Mouse (Mus musculus) forebrain, postnatal 0 days (tissue): ENCODE data around the gene Gphn. TPM values are rescaled to one million over a fixed set of nuclear protein-coding genes. Genes with fewer than 3 reads are reported as not detected.

Experiments used
- ATAC-seq: fragments of 200-750 bp; cut with Nextera tagmentation; 2 replicates; pipeline ENCODE4 v1.8.0; 2017; ENCODE audit warnings: mild to moderate bottlenecking, moderate library complexity
- DNase-seq: peaks from one replicate; pipeline ENCODE4 v3.0.0-alpha.2; 2015
- H3K27ac ChIP-seq: fragments of 300-500 bp; sonication (generic); 2 replicates; pipeline ENCODE4 v1.5.1; 2014; ENCODE audit warnings: low read depth, mild to moderate bottlenecking, antibody characterized with exemption, low read length, moderate library complexity, mixed read lengths
- H3K27me3 ChIP-seq: fragments of 300-500 bp; sonication (generic); 2 replicates; pipeline ENCODE4 v1.6.1; 2014; ENCODE audit warnings: mild to moderate bottlenecking, low read length, mixed read lengths; ENCODE audit not compliant: insufficient read depth
- H3K36me3 ChIP-seq: fragments of 300-500 bp; sonication (generic); 2 replicates; pipeline ENCODE4 v1.6.1; 2014; ENCODE audit warnings: mild to moderate bottlenecking, moderate library complexity; ENCODE audit not compliant: insufficient read depth
- H3K4me1 ChIP-seq: fragments of 300-500 bp; sonication (generic); 2 replicates; pipeline ENCODE4 v1.6.1; 2014; ENCODE audit warnings: antibody characterized with exemption; ENCODE audit not compliant: insufficient read depth
- H3K4me2 ChIP-seq: fragments of 300-500 bp; sonication (generic); 2 replicates; pipeline ENCODE4 v1.6.1; 2014; ENCODE audit warnings: low read depth, mild to moderate bottlenecking, moderate library complexity
- H3K4me3 ChIP-seq: fragments of 300-500 bp; sonication (generic); 2 replicates; pipeline ENCODE4 v1.5.1; 2014; ENCODE audit warnings: low read depth, low read length, mixed read lengths
- H3K9ac ChIP-seq: fragments of 300-500 bp; sonication (generic); 2 replicates; pipeline ENCODE4 v1.6.1; 2014; ENCODE audit warnings: mild to moderate bottlenecking
- H3K9me3 ChIP-seq: fragments of 300-500 bp; sonication (generic); 2 replicates; pipeline ENCODE4 v1.6.1; 2016; ENCODE audit warnings: low read length
- CTCF ChIP-seq: sonication (generic); IDR thresholded peaks from 2 replicates; pipeline ENCODE4 v1.5.1; 2016; ENCODE audit warnings: antibody characterized with exemption, control low read depth, low read depth
- whole genome bisulfite sequencing: fragments of 180-500 bp; shearing (Covaris S2); extraction: QIAGEN DNeasy Blood & Tissue Kit; methylation state at CpG from one replicate; pipeline ENCODE4 v1.1.7; 2014; 5-methylcytosine and 5-hydroxymethylcytosine counted together
- polyA plus RNA-seq: library from polyadenylated mRNA; unstranded; fragments of >200 nt; fragmentation: Nextera tagmentation; extraction: Ambion mirVana; gene quantifications from 2 replicates; pipeline ENCODE4 v1.2.1, GENCODE M21; 2015
- total RNA-seq: library from RNA; depleted of rRNA; stranded (reverse); fragments of >200 nt; gene quantifications from 2 replicates; pipeline ENCODE4 v1.2.3, GENCODE M21; 2014; rRNA removed

Gphn gene
- total and polyA plus RNA-seq, 2 experiments from 2014 or later = 45.2 to 69.5 TPM

GRCm38 (mm10) chr12:78691325-78691724 lies 465.1 kb downstream of the Gphn start, which contains the start of gene Fam71d:
Fam71d (plus strand) TSS chr12:78691535.
- ATAC-seq (no peak), DNase-seq (no peak)
- no peak within 1 kb of the TSS for H3K9ac ChIP-seq
- H3K4me3 ChIP-seq = no peak within 1 kb of the TSS
- WGBS = 76% methylated on average over 1 of the region's 1 CpGs
- H3K9me3 ChIP-seq = no peaks in the 10 kb centered on the region
- no peaks in the 10 kb centered on the region for H3K36me3 ChIP-seq
- H3K4me2 ChIP-seq = no peak within 1 kb of the TSS
- TF ChIP-seq CTCF = no peak
- H3K27me3 ChIP-seq = no peaks in the 10 kb centered on the region
- H3K27ac ChIP-seq = no peak within 1 kb of the TSS
- no peaks in the 10 kb centered on the region for H3K4me1 ChIP-seq

GRCm38 (mm10) chr12:78693281-78693680 lies 467.1 kb downstream of the Gphn start:
- H3K9me3 ChIP-seq = no peaks in the 10 kb centered on the region
- WGBS = 86% methylated on average over 2 of the region's 2 CpGs
- no peak for TF ChIP-seq CTCF
- H3K9ac ChIP-seq = no peak overlapping the region
- no peaks in the 10 kb centered on the region for H3K27me3 ChIP-seq
- DNase-seq (no peak), ATAC-seq (no peak)
- H3K4me1 ChIP-seq = no peaks in the 10 kb centered on the region
- H3K36me3 ChIP-seq = no peaks in the 10 kb centered on the region
- H3K4me3 ChIP-seq = no peak overlapping the region
- no peak overlapping the region for H3K4me2 ChIP-seq
- no peak overlapping the region for H3K27ac ChIP-seq

- no peak for TF ChIP-seq CTCF
- Histone ChIP-seq H3K27me3 (no peaks in the 10 kb centered on the region), H3K4me1 (no peaks in the 10 kb centered on the region), H3K9me3 (no peaks in the 10 kb centered on the region), H3K4me3 (no peak overlapping the region), H3K9ac (no peak overlapping the region), H3K4me2 (no peak overlapping the region), H3K36me3 (no peaks in the 10 kb centered on the region), H3K27ac (no peak overlapping the region)
- no peak for ATAC-seq
- DNase-seq = no peak
- 63% methylated on average over 2 of the region's 2 CpGs for WGBS
Observed at GRCm38 (mm10) chr12:78717783-78718182, 491.6 kb downstream of the Gphn start.

GRCm38 (mm10) chr12:78727723-78728122 lies 501.5 kb downstream of the Gphn start:
- no peaks in the 10 kb centered on the region for H3K36me3 ChIP-seq
- ATAC-seq (no peak), DNase-seq (no peak)
- H3K27ac ChIP-seq = no peak overlapping the region
- no peak overlapping the region for H3K4me3 ChIP-seq
- no peak for TF ChIP-seq CTCF
- no peak overlapping the region for H3K4me2 ChIP-seq
- H3K4me1 ChIP-seq = no peaks in the 10 kb centered on the region
- no peaks in the 10 kb centered on the region for H3K27me3 ChIP-seq
- no peaks in the 10 kb centered on the region for H3K9me3 ChIP-seq
- H3K9ac ChIP-seq = no peak overlapping the region
- WGBS = 69% methylated on average over 4 of the region's 4 CpGs

Other genes starting within 250 kb of the Gphn start
- not detected in 2 replicates for gene Gm6657, start 32.1 kb upstream of the Gphn start, total RNA-seq
- gene Gm6657, start 32.1 kb upstream of the Gphn start, polyA plus RNA-seq = not detected in 2 replicates